Mouse (Mus musculus): ENCODE data around the gene Metap1d. TPM values are rescaled to one million over a fixed set of nuclear protein-coding genes. Genes with fewer than 3 reads are reported as not detected.

The Metap1d gene
- polyA plus RNA-seq, 1 experiment from 2014 or later, result 34.9 TPM

DNA sequence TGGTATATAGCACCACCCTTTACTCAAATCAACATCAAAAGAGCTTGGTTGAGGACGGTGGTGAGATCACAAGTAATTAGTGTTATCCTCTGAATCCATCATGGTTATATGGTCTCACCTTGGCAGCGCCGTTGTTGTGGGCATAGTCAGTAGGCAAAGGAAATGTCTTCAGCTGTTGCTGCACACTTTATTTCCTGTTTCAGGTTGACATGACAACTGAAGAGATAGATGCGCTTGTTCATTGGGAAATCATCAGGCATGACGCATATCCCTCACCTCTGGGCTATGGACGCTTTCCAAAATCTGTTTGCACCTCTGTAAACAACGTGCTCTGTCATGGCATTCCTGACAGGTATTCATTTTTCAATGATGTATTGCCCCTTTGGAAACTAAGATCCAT lies 58.1 kb downstream of the Metap1d start:
- H3K4me2 ChIP-seq (ENCODE audit: low read depth, low read length), result no peak overlapping the region
- H3K4me1 ChIP-seq (ENCODE audit: control insufficient read depth, insufficient read depth, low read length), result no peaks in the 10 kb centered on the region
- H3K27me3 ChIP-seq (replicated peaks; ENCODE audit: control insufficient read depth, insufficient read depth, low read length), result no peaks in the 10 kb centered on the region
- H3K27ac ChIP-seq (ENCODE audit: low read length), result no peak overlapping the region
- H3K4me3 ChIP-seq (ENCODE audit: low read length), result no peak overlapping the region
- no peak for ATAC-seq
- H3K36me3 ChIP-seq (ENCODE audit: control insufficient read depth, insufficient read depth, low read length), result no peaks in the 10 kb centered on the region
- no peaks in the 10 kb centered on the region for H3K9me3 ChIP-seq (ENCODE audit: control insufficient read depth, low read length)
- H3K9ac ChIP-seq (ENCODE audit: low read depth, low read length), result no peak overlapping the region
- WGBS, result 85% methylated on average over 7 of the region's 7 CpGs

DNA sequence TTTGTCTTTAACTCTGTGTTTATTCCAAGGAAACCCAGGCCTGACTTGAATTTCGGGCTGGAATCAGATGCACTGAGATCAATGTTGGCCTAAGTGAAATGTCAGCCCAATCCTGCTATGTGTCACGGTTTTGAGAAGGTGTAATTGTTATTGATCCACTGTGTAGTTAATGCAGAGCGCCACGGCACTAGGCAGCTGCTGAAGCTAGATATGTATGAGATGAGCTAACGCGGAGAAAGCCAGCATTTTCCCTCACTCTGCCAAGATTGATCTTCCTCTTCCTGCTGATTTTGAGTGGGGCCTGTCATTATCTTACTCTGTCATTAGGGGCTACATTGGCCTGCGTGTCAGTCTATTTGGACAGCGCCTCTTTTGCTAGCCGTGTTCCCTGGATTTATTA lies 59.2 kb downstream of the Metap1d start:
- ATAC-seq, result no peak
- no peak overlapping the region for H3K27ac ChIP-seq (ENCODE audit: low read length)
- WGBS, result 76% methylated on average over 9 of the region's 9 CpGs
- no peak overlapping the region for H3K9ac ChIP-seq (ENCODE audit: low read depth, low read length)
- no peak overlapping the region for H3K4me3 ChIP-seq (ENCODE audit: low read length)
- no peak overlapping the region for H3K4me2 ChIP-seq (ENCODE audit: low read depth, low read length)
- no peaks in the 10 kb centered on the region for H3K4me1 ChIP-seq (ENCODE audit: control insufficient read depth, insufficient read depth, low read length)
- H3K9me3 ChIP-seq (ENCODE audit: control insufficient read depth, low read length), result no peaks in the 10 kb centered on the region
- H3K27me3 ChIP-seq (replicated peaks; ENCODE audit: control insufficient read depth, insufficient read depth, low read length), result no peaks in the 10 kb centered on the region
- no peaks in the 10 kb centered on the region for H3K36me3 ChIP-seq (ENCODE audit: control insufficient read depth, insufficient read depth, low read length)

- Histone ChIP-seq H3K27me3 (replicated peaks; ENCODE audit: control insufficient read depth, insufficient read depth, low read length) (peaks cover 3% of the 10 kb centered on the region; the same call in 1 of the 2 replicates), H3K36me3 (ENCODE audit: control insufficient read depth, insufficient read depth, low read length) (no peaks in the 10 kb centered on the region), H3K4me1 (ENCODE audit: control insufficient read depth, insufficient read depth, low read length) (no peaks in the 10 kb centered on the region), H3K27ac (ENCODE audit: low read length) (no peak overlapping the region), H3K4me3 (ENCODE audit: low read length) (no peak overlapping the region), H3K9me3 (ENCODE audit: control insufficient read depth, low read length) (no peaks in the 10 kb centered on the region), H3K4me2 (ENCODE audit: low read depth, low read length) (no peak overlapping the region), H3K9ac (ENCODE audit: low read depth, low read length) (no peak overlapping the region)
- 68% methylated on average over 4 of the region's 4 CpGs for WGBS
- ATAC-seq, result no peak
Measured at GRCm38 (mm10) chr2:71516995-71517394, 63.9 kb downstream of the Metap1d start.

DNA sequence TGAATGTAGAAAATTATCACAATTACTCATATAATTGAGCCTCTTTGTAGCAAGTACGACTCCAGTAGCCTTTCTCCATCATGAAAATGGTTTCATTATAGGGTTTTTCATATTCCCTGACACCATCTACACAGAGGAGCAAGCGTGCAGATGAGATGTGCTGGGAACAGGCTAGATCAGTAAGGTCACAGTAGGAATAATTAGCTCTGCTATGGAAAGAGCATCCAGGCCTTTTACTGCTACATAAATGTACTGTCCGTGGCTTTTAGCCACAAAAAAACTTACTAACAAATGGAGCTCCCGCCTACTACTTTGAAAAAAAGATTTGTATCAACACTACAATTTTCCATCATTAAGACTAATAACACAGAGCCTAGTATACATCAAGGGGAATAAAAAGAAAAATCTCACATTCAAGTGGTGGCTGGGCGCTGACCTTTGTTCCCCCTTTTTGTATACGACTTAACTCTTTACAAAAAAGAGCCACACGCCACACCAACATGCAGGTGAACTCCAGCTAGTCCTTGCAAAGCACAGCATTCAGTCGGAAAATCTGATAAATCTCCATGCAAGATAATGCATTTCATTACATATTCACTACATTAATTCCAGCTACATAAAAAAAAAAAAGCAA lies 64.5 kb downstream of the Metap1d start:
- H3K27ac ChIP-seq (ENCODE audit: low read length), result no peak overlapping the region
- no peak for ATAC-seq
- 74% methylated on average over 8 of the region's 8 CpGs for WGBS

GRCm38 (mm10) chr2:71522871-71523270 lies 69.8 kb downstream of the Metap1d start:
- H3K36me3 ChIP-seq (ENCODE audit: control insufficient read depth, insufficient read depth, low read length), result no peaks in the 10 kb centered on the region
- 64% methylated on average over 4 of the region's 4 CpGs for WGBS
- peaks cover 52% of the 10 kb centered on the region for H3K27me3 ChIP-seq (replicated peaks; ENCODE audit: control insufficient read depth, insufficient read depth, low read length)

More for the DNA sequence above, 64.5 kb downstream of the Metap1d start:
- H3K9ac ChIP-seq (ENCODE audit: low read depth, low read length), result no peak overlapping the region
- no peaks in the 10 kb centered on the region for H3K36me3 ChIP-seq (ENCODE audit: control insufficient read depth, insufficient read depth, low read length)
- H3K4me2 ChIP-seq (ENCODE audit: low read depth, low read length), result no peak overlapping the region
- H3K27me3 ChIP-seq (replicated peaks; ENCODE audit: control insufficient read depth, insufficient read depth, low read length), result peaks cover 5% of the 10 kb centered on the region
- no peak overlapping the region for H3K4me3 ChIP-seq (ENCODE audit: low read length)
- no peaks in the 10 kb centered on the region for H3K4me1 ChIP-seq (ENCODE audit: control insufficient read depth, insufficient read depth, low read length)
- no peaks in the 10 kb centered on the region for H3K9me3 ChIP-seq (ENCODE audit: control insufficient read depth, low read length)

GRCm38 (mm10) chr2:71523431-71523830 lies 70.4 kb downstream of the Metap1d start:
- Histone ChIP-seq H3K36me3 (ENCODE audit: control insufficient read depth, insufficient read depth, low read length) (no peaks in the 10 kb centered on the region), H3K27ac (ENCODE audit: low read length) (no peak overlapping the region), H3K4me3 (ENCODE audit: low read length) (no peak overlapping the region), H3K4me1 (ENCODE audit: control insufficient read depth, insufficient read depth, low read length) (no peaks in the 10 kb centered on the region), H3K9ac (ENCODE audit: low read depth, low read length) (no peak overlapping the region), H3K4me2 (ENCODE audit: low read depth, low read length) (no peak overlapping the region), H3K27me3 (replicated peaks; ENCODE audit: control insufficient read depth, insufficient read depth, low read length) (peaks cover 53% of the 10 kb centered on the region), H3K9me3 (ENCODE audit: control insufficient read depth, low read length) (no peaks in the 10 kb centered on the region)
- ATAC-seq, result no peak
- 42% methylated on average over 4 of the region's 4 CpGs for WGBS

More at GRCm38 (mm10) chr2:71522871-71523270, 69.8 kb downstream of the Metap1d start:
- Histone ChIP-seq H3K4me1 (ENCODE audit: control insufficient read depth, insufficient read depth, low read length) (no peaks in the 10 kb centered on the region), H3K27ac (ENCODE audit: low read length) (no peak overlapping the region), H3K4me3 (ENCODE audit: low read length) (no peak overlapping the region), H3K9ac (ENCODE audit: low read depth, low read length) (no peak overlapping the region), H3K4me2 (ENCODE audit: low read depth, low read length) (no peak overlapping the region), H3K9me3 (ENCODE audit: control insufficient read depth, low read length) (no peaks in the 10 kb centered on the region)
- ATAC-seq, result no peak

- 31% methylated on average over 13 of the region's 13 CpGs for WGBS
Measured at GRCm38 (mm10) chr2:71524763-71525162, 71.7 kb downstream of the Metap1d start.

DNA sequence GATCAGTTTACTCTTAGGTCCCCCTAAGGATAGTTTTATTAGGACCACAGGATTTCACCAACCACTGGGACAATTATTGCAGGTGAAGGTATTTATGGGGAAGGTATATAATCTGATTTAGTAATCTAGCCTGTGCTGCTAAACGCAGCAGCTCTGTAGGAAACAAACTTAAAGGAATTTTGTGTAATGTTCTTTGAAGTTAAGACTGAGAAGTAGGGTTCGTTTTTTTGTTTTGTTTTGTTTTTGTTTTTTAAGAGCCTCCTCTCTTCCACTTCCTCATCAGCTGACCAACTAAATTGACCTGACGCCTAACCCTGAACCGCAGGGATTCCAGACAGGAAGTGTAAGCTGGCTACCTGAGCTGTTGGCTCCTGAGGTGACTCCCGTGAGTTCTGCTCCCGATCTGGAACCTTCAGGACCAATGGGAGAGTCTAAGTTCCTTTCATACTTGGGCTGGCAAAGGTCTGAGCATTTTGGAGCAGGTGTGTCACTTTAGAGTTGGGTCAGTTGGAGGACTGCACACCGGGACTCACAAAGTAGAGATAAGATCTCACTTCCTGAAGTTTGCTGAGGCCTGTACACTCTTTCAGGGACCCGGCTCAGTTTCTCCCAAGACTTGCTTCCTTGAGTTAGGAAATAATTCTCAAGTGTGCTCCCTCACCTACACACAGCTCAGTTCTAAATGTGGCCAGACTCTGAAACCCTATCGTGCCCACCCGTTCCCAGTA lies 73.7 kb downstream of the Metap1d start:
- Histone ChIP-seq H3K4me1 (ENCODE audit: control insufficient read depth, insufficient read depth, low read length) (peaks cover 14% of the 10 kb centered on the region), H3K9me3 (ENCODE audit: control insufficient read depth, low read length) (no peaks in the 10 kb centered on the region), H3K27ac (ENCODE audit: low read length) (no peak overlapping the region), H3K36me3 (ENCODE audit: control insufficient read depth, insufficient read depth, low read length) (no peaks in the 10 kb centered on the region), H3K4me2 (ENCODE audit: low read depth, low read length) (no peak overlapping the region), H3K4me3 (ENCODE audit: low read length) (no peak overlapping the region), H3K9ac (ENCODE audit: low read depth, low read length) (no peak overlapping the region), H3K27me3 (replicated peaks; ENCODE audit: control insufficient read depth, insufficient read depth, low read length) (peaks cover 83% of the 10 kb centered on the region)
- 6% methylated on average over 10 of the region's 10 CpGs for WGBS
- ATAC-seq, result no peak

More at GRCm38 (mm10) chr2:71524763-71525162, 71.7 kb downstream of the Metap1d start:
- no peaks in the 10 kb centered on the region for H3K9me3 ChIP-seq (ENCODE audit: control insufficient read depth, low read length)
- no peak for ATAC-seq
- no peak overlapping the region for H3K27ac ChIP-seq (ENCODE audit: low read length)
- no peak overlapping the region for H3K4me3 ChIP-seq (ENCODE audit: low read length)
- H3K4me1 ChIP-seq (ENCODE audit: control insufficient read depth, insufficient read depth, low read length), result peaks cover 10% of the 10 kb centered on the region
- H3K9ac ChIP-seq (ENCODE audit: low read depth, low read length), result no peak overlapping the region
- H3K27me3 ChIP-seq (replicated peaks; ENCODE audit: control insufficient read depth, insufficient read depth, low read length), result peaks cover 66% of the 10 kb centered on the region
- H3K4me2 ChIP-seq (ENCODE audit: low read depth, low read length), result no peak overlapping the region
- no peaks in the 10 kb centered on the region for H3K36me3 ChIP-seq (ENCODE audit: control insufficient read depth, insufficient read depth, low read length)

GRCm38 (mm10) chr2:71527323-71528013 lies 74.4 kb downstream of the Metap1d start:
- no peaks in the 10 kb centered on the region for H3K9me3 ChIP-seq (ENCODE audit: control insufficient read depth, low read length)
- peaks cover 14% of the 10 kb centered on the region for H3K4me1 ChIP-seq (ENCODE audit: control insufficient read depth, insufficient read depth, low read length)
- peaks cover 89% of the 10 kb centered on the region for H3K27me3 ChIP-seq (replicated peaks; ENCODE audit: control insufficient read depth, insufficient read depth, low read length)
- no peak overlapping the region for H3K9ac ChIP-seq (ENCODE audit: low read depth, low read length)
- H3K36me3 ChIP-seq (ENCODE audit: control insufficient read depth, insufficient read depth, low read length), result no peaks in the 10 kb centered on the region
- WGBS, result 2% methylated on average over 24 of the region's 24 CpGs
- H3K27ac ChIP-seq (ENCODE audit: low read length), result no peak overlapping the region
- no peak overlapping the region for H3K4me2 ChIP-seq (ENCODE audit: low read depth, low read length)
- no peak overlapping the region for H3K4me3 ChIP-seq (ENCODE audit: low read length)
- no peak for ATAC-seq

All from intestine, embryonic 16.5 days (tissue).